Mouse (Mus musculus) hindbrain, embryonic 10.5 days (tissue): Measurements from ENCODE around the gene Specc1l. TPM values are rescaled to one million over a fixed set of nuclear protein-coding genes. Genes with fewer than 3 reads are reported as not detected.

Experiments used
- DNase-seq: peaks from one replicate; pipeline ENCODE4 v3.0.0-alpha.2; 2017; ENCODE audit warnings: low spot score
- H3K27ac ChIP-seq: fragments of 300-500 bp; sonication (generic); 2 replicates; pipeline ENCODE4 v1.5.1; 2016; ENCODE audit warnings: mild to moderate bottlenecking, moderate library complexity
- H3K27me3 ChIP-seq: fragments of 300-500 bp; sonication (generic); 2 replicates; pipeline ENCODE4 v1.6.1; 2016; ENCODE audit warnings: mild to moderate bottlenecking; ENCODE audit not compliant: poor library complexity, insufficient read depth, severe bottlenecking
- H3K36me3 ChIP-seq: fragments of 300-500 bp; sonication (generic); 2 replicates; pipeline ENCODE4 v1.6.1; 2016; ENCODE audit warnings: mild to moderate bottlenecking, moderate library complexity
- H3K4me1 ChIP-seq: fragments of 300-500 bp; sonication (generic); replicated peaks from 2 replicates; pipeline ENCODE4 v1.6.1; 2016; ENCODE audit warnings: mild to moderate bottlenecking
- H3K4me3 ChIP-seq: fragments of 300-500 bp; sonication (generic); 2 replicates; pipeline ENCODE4 v1.5.1; 2016; ENCODE audit warnings: mild to moderate bottlenecking, moderate library complexity
- H3K9me3 ChIP-seq: fragments of 300-500 bp; sonication (generic); 2 replicates; pipeline ENCODE4 v1.6.1; 2016; ENCODE audit warnings: mild to moderate bottlenecking, moderate library complexity
- WGBS: fragments of 180-500 bp; shearing (Covaris S2); methylation state at CpG from one replicate; pipeline ENCODE4 v1.1.7; 2016; 5-methylcytosine and 5-hydroxymethylcytosine counted together
- polyA plus RNA-seq: library from polyadenylated mRNA; unstranded; fragments of >200 nt; fragmentation: Nextera tagmentation; extraction: Ambion mirVana; gene quantifications from 2 replicates; pipeline ENCODE4 v1.2.1, GENCODE M21; 2016

Specc1l gene
- polyA plus RNA-seq, 1 experiment from 2014 or later, result 38.5 TPM

DNA sequence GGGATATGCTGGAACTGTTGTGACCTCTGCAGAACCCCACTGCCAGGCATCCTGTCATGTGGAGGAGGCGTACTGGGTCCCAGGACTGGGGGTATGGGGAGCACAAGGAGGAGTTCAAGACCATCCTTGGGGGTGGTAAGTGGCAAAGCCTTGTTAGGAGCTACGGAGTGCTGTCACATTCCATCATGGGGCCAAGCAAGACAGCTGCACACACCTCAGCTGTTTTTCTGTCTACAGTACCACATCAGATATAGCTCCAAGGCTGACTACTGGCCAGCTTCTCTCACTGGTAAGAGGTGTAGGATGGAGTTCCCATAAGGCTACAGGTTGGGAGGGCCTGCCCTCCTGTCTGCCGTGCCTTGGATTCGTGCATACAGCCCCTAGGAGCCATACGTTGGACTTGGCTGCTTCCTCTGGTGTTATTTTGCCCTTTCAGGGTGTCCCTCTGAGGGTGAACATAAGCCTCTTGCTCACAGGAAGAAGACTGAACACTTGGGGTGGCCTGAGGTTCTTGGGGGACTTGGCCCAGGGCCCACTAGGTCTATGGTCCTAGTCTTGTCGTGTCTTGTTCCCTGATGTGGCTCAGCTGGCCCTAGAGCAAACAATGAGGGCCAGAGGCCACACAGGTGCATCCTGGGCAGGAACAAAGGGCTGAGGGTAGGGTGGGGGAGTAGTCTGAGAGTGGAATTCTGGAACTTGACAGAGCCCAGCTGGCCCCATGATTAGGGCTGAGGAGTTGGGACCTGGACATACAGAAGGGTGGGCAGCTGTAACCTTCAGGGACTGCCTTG, 102.5 kb downstream of the Specc1l start:
- no peak for DNase-seq
- peaks cover 40% of the 10 kb centered on the region for H3K27me3 ChIP-seq
- no peak overlapping the region for H3K4me3 ChIP-seq
- H3K36me3 ChIP-seq, result peaks cover 40% of the 10 kb centered on the region
- WGBS, result 75% methylated on average over 6 of the region's 6 CpGs
- no peak overlapping the region; the same call in 1 of the 2 replicates for H3K27ac ChIP-seq
- H3K4me1 ChIP-seq, result peaks cover 29% of the 10 kb centered on the region
- no peaks in the 10 kb centered on the region for H3K9me3 ChIP-seq

DNA sequence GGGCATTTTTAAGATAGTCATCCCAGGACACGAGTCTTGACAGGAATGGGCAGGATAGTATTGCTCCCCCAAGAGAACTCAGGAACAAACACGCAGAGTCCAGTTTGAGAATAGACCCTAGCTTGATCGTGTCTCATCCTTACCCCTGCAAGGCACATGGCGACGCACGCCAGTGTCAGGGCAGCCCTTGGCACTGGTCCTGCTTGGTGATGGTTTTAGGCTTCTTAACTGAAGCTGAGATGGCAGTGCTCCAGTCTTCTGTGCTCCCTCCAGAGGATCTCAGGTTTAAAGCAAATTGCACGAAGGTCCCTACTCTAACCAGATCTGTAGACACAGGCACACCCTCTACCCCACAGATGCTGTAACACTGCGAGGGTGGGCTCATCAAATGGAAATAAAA, 103.9 kb downstream of the Specc1l start:
- H3K4me3 ChIP-seq, result no peak overlapping the region
- 80% methylated on average over 8 of the region's 8 CpGs for WGBS
- H3K9me3 ChIP-seq, result no peaks in the 10 kb centered on the region
- no peak for DNase-seq
- H3K27ac ChIP-seq, result no peak overlapping the region
- H3K4me1 ChIP-seq, result peaks cover 35% of the 10 kb centered on the region
- peaks cover 53% of the 10 kb centered on the region for H3K27me3 ChIP-seq
- H3K36me3 ChIP-seq, result peaks cover 26% of the 10 kb centered on the region

DNA sequence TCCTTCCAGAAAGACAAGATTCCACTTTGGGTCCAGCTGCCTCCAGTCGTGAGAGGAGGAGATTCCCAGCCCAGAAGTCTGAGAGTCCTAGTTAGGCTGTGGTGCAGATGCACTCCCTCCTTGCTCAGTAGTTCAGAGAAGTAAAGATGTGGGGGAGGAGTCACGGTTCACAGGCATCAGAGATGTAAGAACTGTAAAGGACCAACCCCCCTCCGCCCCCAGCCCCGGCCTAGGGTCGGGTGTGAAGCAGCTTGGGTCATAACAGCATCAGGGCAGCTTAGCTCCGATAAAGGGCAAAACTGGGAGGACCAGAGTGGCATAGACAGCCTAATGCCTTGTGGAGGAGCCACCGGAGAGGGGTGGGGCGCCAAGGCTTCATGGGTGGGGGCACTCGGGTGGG, 104.6 kb downstream of the Specc1l start:
- peaks cover 35% of the 10 kb centered on the region for H3K4me1 ChIP-seq
- WGBS, result 11% methylated on average over 9 of the region's 9 CpGs
- DNase-seq, result peak; percentile 22
- H3K27me3 ChIP-seq, result peaks cover 53% of the 10 kb centered on the region
- no peaks in the 10 kb centered on the region for H3K9me3 ChIP-seq
- peaks cover 19% of the 10 kb centered on the region for H3K36me3 ChIP-seq
- H3K4me3 ChIP-seq, result peak overlapping the region; percentile 56
- peak overlapping the region; percentile 74 for H3K27ac ChIP-seq

DNA sequence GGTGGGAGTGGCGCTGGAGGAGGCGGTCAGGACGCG, 104.8 kb downstream of the Specc1l start, which contains the start of gene Adora2a:
TSS of gene Adora2a (plus strand) at position 6 of the 36 bp plus-strand sequence.
- Histone ChIP-seq H3K27ac (peak within 1 kb of the TSS; percentile 74), H3K9me3 (no peaks in the 10 kb centered on the region), H3K27me3 (peaks cover 53% of the 10 kb centered on the region), H3K4me3 (peak within 1 kb of the TSS; percentile 56), H3K4me1 (peaks cover 35% of the 10 kb centered on the region), H3K36me3 (peaks cover 17% of the 10 kb centered on the region)
- WGBS, result 3% methylated on average over 4 of the region's 4 CpGs
- DNase-seq, result no peak

DNA sequence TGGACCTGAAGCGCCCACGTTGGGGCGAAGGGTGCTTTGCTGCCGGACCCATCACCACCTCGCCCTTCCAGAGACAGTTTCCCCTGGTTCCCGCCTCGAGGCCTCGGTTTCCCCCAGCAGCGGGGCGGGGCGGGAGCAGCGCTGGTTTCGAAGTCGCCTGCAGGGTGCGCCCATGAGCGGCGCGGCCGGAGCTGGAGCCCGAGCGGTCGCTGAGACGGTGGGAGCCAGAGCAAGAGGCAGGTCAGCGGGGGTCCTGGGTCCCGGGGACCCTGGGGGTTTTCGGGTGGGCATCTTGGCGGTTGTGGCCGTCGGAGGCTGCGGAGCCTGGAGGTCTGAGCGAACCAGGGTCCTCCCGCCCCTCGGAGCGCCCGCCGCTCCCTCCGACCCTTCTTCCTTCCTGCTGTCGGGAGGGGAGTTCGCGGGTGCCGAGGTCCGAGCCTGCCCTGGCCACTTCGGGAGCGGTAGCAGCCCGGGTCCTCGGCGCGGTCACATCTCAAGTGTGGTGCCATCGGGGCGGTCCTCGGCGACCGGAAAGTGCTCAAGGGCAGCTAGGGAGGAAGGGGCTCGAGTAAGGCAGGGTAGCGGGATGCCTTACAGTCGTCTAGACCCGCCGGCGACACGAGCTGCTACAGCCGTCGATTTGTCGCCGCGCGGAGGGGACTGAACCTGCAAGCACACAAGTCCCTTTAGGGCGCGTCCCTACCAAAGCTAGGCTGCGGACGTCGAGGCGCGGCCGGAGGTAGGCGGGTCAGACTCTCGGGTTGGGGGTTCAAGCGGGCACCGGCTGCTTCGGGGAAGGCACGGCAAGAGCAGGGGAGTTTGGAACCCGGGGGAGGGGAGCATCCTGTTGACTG, 105.3 kb downstream of the Specc1l start:
- Histone ChIP-seq H3K27me3 (peaks cover 53% of the 10 kb centered on the region), H3K4me1 (peaks cover 35% of the 10 kb centered on the region), H3K27ac (peak overlapping the region; percentile 74), H3K4me3 (peak overlapping the region; percentile 56), H3K36me3 (peaks cover 12% of the 10 kb centered on the region), H3K9me3 (no peaks in the 10 kb centered on the region)
- WGBS, result 1% methylated on average over 81 of the region's 81 CpGs
- DNase-seq, result peak; percentile 71

DNA sequence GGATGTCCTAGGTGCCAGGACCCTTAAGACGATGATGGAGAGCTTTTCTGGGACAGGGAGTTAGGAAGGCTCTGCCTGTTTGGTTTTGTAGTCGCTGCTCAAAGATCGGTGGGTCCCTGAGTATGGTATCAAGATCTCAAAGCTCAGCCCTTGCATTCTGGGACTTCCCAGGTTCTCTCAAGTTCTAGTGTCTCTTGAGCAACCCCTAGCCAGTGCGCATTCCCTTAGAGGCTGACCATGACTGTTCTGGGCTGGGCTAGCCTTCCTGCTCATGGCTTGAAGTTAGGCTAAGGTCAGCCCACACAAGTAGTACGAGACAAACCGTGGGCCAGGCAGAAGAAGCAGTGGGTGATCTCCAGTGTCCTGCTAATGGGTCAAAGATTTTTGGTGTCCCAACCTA, 106.3 kb downstream of the Specc1l start:
- no peak for DNase-seq
- 0 out of 2 replicates have a peak overlapping the region, but pooled peaks have one; percentile 56 for H3K4me3 ChIP-seq
- H3K36me3 ChIP-seq, result peaks cover 2% of the 10 kb centered on the region
- H3K4me1 ChIP-seq, result peaks cover 40% of the 10 kb centered on the region
- no peaks in the 10 kb centered on the region for H3K9me3 ChIP-seq
- 83% methylated on average over 6 of the region's 6 CpGs for WGBS
- no peak overlapping the region for H3K27ac ChIP-seq
- peaks cover 53% of the 10 kb centered on the region for H3K27me3 ChIP-seq

DNA sequence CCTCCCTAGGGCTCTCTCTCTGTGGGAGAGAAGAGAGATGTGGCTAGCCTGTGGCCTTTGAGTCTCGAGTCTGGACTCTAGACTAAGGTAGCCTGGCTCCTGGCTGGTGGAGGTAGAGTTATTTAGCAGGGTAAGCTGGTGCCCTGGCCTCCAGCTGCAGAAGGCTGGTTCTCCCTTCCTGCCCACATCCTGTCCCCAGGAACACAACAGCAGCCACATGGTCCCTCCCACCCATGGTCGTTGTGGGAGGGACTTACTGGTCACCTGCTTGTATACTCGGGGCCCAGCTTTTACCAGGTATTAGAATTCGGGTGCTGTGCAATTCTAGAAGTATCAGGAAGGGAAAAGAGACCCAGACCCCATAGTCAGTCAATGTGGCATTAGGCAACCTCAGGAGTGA, 108.4 kb downstream of the Specc1l start:
- no peak overlapping the region for H3K27ac ChIP-seq
- H3K4me1 ChIP-seq, result peaks cover 33% of the 10 kb centered on the region
- no peak overlapping the region for H3K4me3 ChIP-seq
- H3K36me3 ChIP-seq, result no peaks in the 10 kb centered on the region
- H3K9me3 ChIP-seq, result no peaks in the 10 kb centered on the region
- peaks cover 53% of the 10 kb centered on the region for H3K27me3 ChIP-seq
- DNase-seq, result no peak
- WGBS, result 63% methylated on average over 4 of the region's 4 CpGs

DNA sequence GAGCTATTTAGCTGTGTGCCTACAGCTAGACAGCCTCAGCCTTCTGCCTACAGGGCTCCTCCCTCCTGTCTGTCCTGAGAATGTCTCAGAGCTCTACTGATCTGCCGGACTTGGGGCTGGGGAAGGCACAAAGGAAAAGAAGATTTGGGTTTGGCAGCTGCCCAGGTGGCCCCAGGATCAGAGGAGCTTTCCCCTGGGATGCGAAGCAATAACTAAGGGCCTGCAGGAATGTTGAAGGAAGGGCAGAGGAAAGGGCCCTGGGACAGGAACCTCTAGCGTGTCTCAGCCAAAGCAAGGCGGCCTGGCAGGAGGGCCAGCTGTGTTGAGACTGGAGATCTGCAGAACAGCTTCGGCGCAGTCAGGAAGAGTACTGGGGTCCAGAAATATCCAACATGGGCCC, 111.1 kb downstream of the Specc1l start:
- no peaks in the 10 kb centered on the region for H3K9me3 ChIP-seq
- H3K27me3 ChIP-seq, result peaks cover 27% of the 10 kb centered on the region
- no peaks in the 10 kb centered on the region for H3K36me3 ChIP-seq
- peaks cover 22% of the 10 kb centered on the region for H3K4me1 ChIP-seq
- DNase-seq, result no peak
- H3K27ac ChIP-seq, result no peak overlapping the region
- WGBS, result 67% methylated on average over 6 of the region's 6 CpGs
- no peak overlapping the region for H3K4me3 ChIP-seq

DNA sequence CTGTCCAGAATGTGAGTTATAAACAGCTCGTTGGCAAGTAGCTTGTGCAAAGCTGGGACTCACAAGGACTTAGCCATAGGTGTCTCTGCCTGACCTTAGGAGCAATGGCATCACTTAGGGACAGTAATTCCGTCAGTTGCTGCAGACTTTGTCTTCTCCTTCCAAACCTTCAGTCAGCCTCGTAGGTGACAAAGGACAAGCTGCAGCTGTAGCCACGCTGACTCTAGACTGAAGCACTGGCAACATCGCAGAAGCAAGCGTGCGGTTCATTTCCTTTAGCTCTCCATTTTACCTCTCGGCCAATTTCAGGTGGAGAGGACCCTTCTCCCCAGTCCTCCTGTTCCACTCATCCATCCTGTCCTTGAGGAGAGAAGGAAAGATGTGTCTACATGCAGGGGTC, 112.1 kb downstream of the Specc1l start:
- H3K4me1 ChIP-seq, result peaks cover 29% of the 10 kb centered on the region
- H3K4me3 ChIP-seq, result no peak overlapping the region
- DNase-seq, result no peak
- WGBS, result 88% methylated on average over 8 of the region's 8 CpGs
- H3K9me3 ChIP-seq, result no peaks in the 10 kb centered on the region
- no peaks in the 10 kb centered on the region for H3K36me3 ChIP-seq
- H3K27me3 ChIP-seq, result peaks cover 17% of the 10 kb centered on the region
- H3K27ac ChIP-seq, result no peak overlapping the region

DNA sequence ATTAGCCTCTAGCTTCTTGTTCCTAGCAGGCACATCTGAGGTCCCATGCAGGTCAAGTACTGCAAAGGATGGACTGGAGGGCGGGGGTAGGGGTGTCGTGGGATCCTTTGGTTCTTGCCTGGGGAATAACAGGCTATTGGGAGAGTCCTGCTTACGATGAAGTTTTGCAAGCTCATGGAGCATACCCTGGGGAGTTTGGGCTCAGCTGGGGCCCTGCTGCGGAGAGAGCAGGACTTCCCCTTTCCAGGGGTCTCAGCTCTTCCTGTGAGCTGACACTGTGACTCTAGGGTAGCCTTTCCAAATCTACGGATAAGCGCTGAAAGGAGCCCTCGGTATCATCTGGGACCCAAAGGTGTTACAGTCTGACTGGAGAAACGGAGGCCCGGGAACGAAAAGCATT, 112.5 kb downstream of the Specc1l start:
- 77% methylated on average over 10 of the region's 10 CpGs for WGBS
- Histone ChIP-seq H3K27me3 (peaks cover 13% of the 10 kb centered on the region), H3K36me3 (no peaks in the 10 kb centered on the region), H3K27ac (no peak overlapping the region), H3K4me1 (peaks cover 27% of the 10 kb centered on the region), H3K4me3 (no peak overlapping the region), H3K9me3 (no peaks in the 10 kb centered on the region)
- DNase-seq, result no peak

DNA sequence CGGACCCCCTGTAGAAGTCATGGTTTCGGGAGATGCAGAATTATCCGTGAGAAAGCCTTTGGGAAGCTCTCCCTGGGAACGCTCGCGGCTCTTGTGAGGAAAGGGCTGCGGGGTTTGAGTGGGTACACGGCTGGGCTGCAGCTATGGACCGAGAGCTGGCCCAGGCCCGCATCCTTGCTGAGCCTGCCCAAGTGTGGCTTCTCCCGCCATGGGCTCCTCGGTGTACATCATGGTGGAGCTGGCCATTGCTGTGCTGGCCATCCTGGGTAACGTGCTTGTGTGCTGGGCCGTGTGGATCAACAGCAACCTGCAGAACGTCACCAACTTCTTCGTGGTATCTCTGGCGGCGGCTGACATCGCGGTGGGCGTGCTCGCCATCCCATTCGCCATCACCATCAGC, 113.9 kb downstream of the Specc1l start:
- DNase-seq, result no peak
- Histone ChIP-seq H3K4me1 (peaks cover 22% of the 10 kb centered on the region), H3K27me3 (no peaks in the 10 kb centered on the region), H3K27ac (no peak overlapping the region), H3K4me3 (no peak overlapping the region), H3K36me3 (no peaks in the 10 kb centered on the region), H3K9me3 (no peaks in the 10 kb centered on the region)
- WGBS, result 95% methylated on average over 23 of the region's 23 CpGs

DNA sequence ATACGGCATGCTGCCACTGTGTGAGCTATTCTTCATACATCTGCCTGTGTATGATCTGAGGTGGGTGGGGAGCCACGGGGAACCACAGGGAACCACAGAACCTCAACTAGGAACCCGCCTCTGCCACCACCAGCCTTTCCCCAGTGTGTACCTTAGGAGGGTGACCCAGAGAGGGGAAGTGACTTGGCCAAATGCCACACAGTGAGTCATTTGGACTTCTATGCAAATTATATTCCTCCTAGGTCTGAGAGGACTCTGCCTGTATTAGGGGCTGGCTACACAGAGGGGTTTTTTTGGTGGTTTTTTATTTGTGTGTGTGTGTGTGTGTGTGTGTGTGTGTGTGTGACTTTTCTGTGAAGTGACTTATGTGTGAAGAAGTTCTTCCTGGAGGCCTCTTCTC, 114.7 kb downstream of the Specc1l start:
- Histone ChIP-seq H3K27me3 (no peaks in the 10 kb centered on the region), H3K27ac (no peak overlapping the region), H3K4me3 (no peak overlapping the region), H3K9me3 (no peaks in the 10 kb centered on the region), H3K36me3 (no peaks in the 10 kb centered on the region), H3K4me1 (peaks cover 22% of the 10 kb centered on the region)
- 85% methylated on average over 3 of the region's 3 CpGs for WGBS
- DNase-seq, result no peak

DNA sequence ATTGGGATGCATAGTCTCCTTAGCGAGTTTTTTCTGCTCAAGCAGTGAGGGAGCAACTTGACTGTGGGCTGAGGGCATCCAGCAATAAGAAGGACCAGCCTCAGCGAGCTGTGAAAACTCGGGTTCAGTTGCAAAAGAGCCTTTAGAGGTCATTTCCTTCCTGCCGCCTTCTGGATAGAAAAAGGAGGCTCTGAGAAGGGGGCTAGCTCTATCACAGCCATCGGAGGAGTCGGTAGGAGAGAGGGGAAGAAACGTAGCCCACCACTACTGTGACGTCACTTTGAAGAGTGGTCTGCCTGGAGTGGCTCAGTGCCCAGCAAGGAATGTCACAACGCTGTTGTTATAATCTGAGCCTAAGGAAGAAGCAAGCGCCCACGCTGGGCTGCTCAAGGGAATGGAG, 115.2 kb downstream of the Specc1l start:
- Histone ChIP-seq H3K9me3 (no peaks in the 10 kb centered on the region), H3K27ac (no peak overlapping the region), H3K27me3 (no peaks in the 10 kb centered on the region), H3K36me3 (no peaks in the 10 kb centered on the region), H3K4me1 (peaks cover 22% of the 10 kb centered on the region), H3K4me3 (no peak overlapping the region)
- 79% methylated on average over 11 of the region's 11 CpGs for WGBS
- no peak for DNase-seq
